Mouse (Mus musculus): ENCODE results near the gene Jade2.

- no peak for TF ChIP-seq MAZ (IDR thresholded peaks at IDR 0.05; ENCODE audit: low read depth, low read length)
- TF ChIP-seq ZKSCAN1 (IDR thresholded peaks at IDR 0.05; ENCODE audit: borderline replicate concordance, low read depth, low read length): no peak
- TF ChIP-seq POLR2AphosphoS2 (IDR thresholded peaks at IDR 0.05; ENCODE audit: low read depth, low read length): no peak
- no peak for TF ChIP-seq JUND (conservative IDR thresholded peaks at IDR 0.05; ENCODE audit: low read depth, low read length)
- no peak for TF ChIP-seq MAFK (IDR thresholded peaks at IDR 0.05; ENCODE audit: insufficient replicate concordance, low read length)
Measured at GRCm38 (mm10) chr11:51777478-51777877, 80.0 kb downstream of the Jade2 start.
